Mouse (Mus musculus): ENCODE measurements at regions not wholly inside any gene's neighbourhood (a gene's known extent, or its start where the extent isn't known, plus 50 kb on each side); places are given as distances from the start of the nearest gene placed in this dataset.
A peak's percentile ranks its signal among the peaks of the same experiment; 100 is the strongest.

DNA sequence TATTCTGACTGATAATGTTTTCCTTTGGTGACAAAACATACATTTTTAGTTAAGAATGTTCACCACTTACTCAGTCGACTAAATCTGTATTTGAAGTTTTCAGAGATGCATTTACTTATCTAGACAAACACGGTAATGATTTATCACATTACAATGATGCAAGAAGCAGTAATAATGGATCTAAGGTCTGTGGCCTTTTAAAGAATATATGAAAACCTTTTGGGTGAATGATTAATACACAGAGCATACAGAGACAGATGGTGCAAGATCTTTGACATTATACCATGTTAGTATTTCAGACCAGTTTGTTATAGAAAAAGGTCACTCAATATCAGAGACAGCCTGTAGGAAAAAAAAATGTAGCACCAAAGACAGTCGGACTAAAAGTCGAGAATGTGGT, 1004.2 kb upstream of the Ncam2 start:
- Histone ChIP-seq H3K4me3 (ENCODE audit: low read depth, low read length) (no peak overlapping the region), H3K9me3 (ENCODE audit: low read length) (no peaks in the 10 kb centered on the region), H3K4me2 (ENCODE audit: low read depth, low read length, poor library complexity, severe bottlenecking) (no peak overlapping the region), H3K4me1 (ENCODE audit: insufficient read depth, low read length) (no peaks in the 10 kb centered on the region), H3K9ac (replicated peaks; ENCODE audit: low read length, poor library complexity, severe bottlenecking) (no peak overlapping the region), H3K27me3 (ENCODE audit: insufficient read depth, low read length) (no peaks in the 10 kb centered on the region), H3K27ac (ENCODE audit: low read depth, low read length) (no peak overlapping the region), H3K36me3 (ENCODE audit: insufficient read depth, low read length) (no peaks in the 10 kb centered on the region)
- ATAC-seq (ENCODE audit: low FRiP score) (no peak), DNase-seq (ENCODE audit: low spot score) (no peak)
- 81% methylated on average over 4 of the region's 4 CpGs for WGBS
- no peak for TF ChIP-seq CTCF (IDR thresholded peaks at IDR 0.05)

- no peaks in the 10 kb centered on the region for H3K4me1 ChIP-seq (ENCODE audit: insufficient read depth, low read length)
- H3K27me3 ChIP-seq (ENCODE audit: insufficient read depth, low read length) = no peaks in the 10 kb centered on the region
- ATAC-seq (ENCODE audit: low FRiP score) = no peak
- no peak overlapping the region for H3K27ac ChIP-seq (ENCODE audit: low read depth, low read length)
- no peak for DNase-seq (ENCODE audit: low spot score)
- no peak overlapping the region for H3K9ac ChIP-seq (replicated peaks; ENCODE audit: low read length, poor library complexity, severe bottlenecking)
- no peaks in the 10 kb centered on the region for H3K36me3 ChIP-seq (ENCODE audit: insufficient read depth, low read length)
- no peak overlapping the region for H3K4me2 ChIP-seq (ENCODE audit: low read depth, low read length, poor library complexity, severe bottlenecking)
- no peak for TF ChIP-seq CTCF (IDR thresholded peaks at IDR 0.05)
- H3K9me3 ChIP-seq (ENCODE audit: low read length) = no peaks in the 10 kb centered on the region
- 88% methylated on average over 3 of the region's 3 CpGs for WGBS
- no peak overlapping the region for H3K4me3 ChIP-seq (ENCODE audit: low read depth, low read length)
Observed at GRCm38 (mm10) chr16:80202811-80203210, 997.7 kb upstream of the Ncam2 start.

DNA sequence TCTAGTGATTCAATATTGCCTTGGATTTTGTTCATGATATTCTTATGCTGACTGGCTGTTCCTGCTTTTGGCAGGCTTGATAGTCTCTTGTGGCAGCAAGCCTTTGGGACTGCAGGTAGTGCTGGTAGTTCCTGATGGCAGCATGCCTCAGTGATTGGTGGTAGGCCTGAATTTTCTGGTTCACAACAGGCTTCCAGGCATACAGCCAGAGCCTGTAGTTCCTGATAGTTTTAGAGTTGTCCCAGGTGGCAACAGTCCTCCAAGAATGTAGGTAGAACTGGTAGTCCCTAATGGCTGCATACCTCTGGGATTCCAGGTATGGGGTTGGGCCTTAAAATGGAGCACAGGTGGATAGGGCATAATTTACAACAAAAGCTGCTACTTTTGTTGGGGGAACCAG, 987.7 kb upstream of the Ncam2 start:
- DNase-seq (ENCODE audit: low spot score) (no peak), ATAC-seq (ENCODE audit: low FRiP score) (no peak)
- H3K9ac ChIP-seq (replicated peaks; ENCODE audit: low read length, poor library complexity, severe bottlenecking) = no peak overlapping the region
- H3K36me3 ChIP-seq (ENCODE audit: insufficient read depth, low read length) = no peaks in the 10 kb centered on the region
- H3K27me3 ChIP-seq (ENCODE audit: insufficient read depth, low read length) = no peaks in the 10 kb centered on the region
- no peaks in the 10 kb centered on the region for H3K4me1 ChIP-seq (ENCODE audit: insufficient read depth, low read length)
- H3K27ac ChIP-seq (ENCODE audit: low read depth, low read length) = no peak overlapping the region
- no peaks in the 10 kb centered on the region for H3K9me3 ChIP-seq (ENCODE audit: low read length)
- TF ChIP-seq CTCF (IDR thresholded peaks at IDR 0.05) = no peak
- H3K4me2 ChIP-seq (ENCODE audit: low read depth, low read length, poor library complexity, severe bottlenecking) = no peak overlapping the region
- H3K4me3 ChIP-seq (ENCODE audit: low read depth, low read length) = no peak overlapping the region

DNA sequence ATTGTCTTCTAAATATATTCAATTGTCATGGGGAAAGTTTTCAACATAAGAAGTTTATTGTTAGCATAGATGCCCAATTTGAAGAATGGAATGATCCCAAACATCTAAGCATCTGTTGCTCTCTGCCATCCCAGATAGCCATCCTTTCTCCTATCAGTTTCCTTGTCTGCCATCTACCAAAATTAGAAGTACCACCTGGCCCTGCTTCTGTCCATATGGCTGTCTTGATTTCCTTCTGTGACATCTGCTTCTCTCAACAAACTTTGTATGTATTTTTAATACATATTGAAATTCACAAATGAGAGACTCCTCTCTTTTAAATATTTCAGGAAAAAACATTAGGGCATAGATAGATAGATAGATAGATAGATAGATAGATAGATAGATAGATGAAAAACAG, 945.1 kb upstream of the Ncam2 start:
- H3K9me3 ChIP-seq (ENCODE audit: low read length) = no peaks in the 10 kb centered on the region
- no peak overlapping the region for H3K4me2 ChIP-seq (ENCODE audit: low read depth, low read length, poor library complexity, severe bottlenecking)
- TF ChIP-seq CTCF (IDR thresholded peaks at IDR 0.05) = no peak
- no peaks in the 10 kb centered on the region for H3K27me3 ChIP-seq (ENCODE audit: insufficient read depth, low read length)
- H3K4me3 ChIP-seq (ENCODE audit: low read depth, low read length) = no peak overlapping the region
- H3K9ac ChIP-seq (replicated peaks; ENCODE audit: low read length, poor library complexity, severe bottlenecking) = no peak overlapping the region
- no peak for DNase-seq (ENCODE audit: low spot score)
- H3K36me3 ChIP-seq (ENCODE audit: insufficient read depth, low read length) = no peaks in the 10 kb centered on the region
- no peaks in the 10 kb centered on the region for H3K4me1 ChIP-seq (ENCODE audit: insufficient read depth, low read length)
- H3K27ac ChIP-seq (ENCODE audit: low read depth, low read length) = no peak overlapping the region
- no peak for ATAC-seq (ENCODE audit: low FRiP score)

DNA sequence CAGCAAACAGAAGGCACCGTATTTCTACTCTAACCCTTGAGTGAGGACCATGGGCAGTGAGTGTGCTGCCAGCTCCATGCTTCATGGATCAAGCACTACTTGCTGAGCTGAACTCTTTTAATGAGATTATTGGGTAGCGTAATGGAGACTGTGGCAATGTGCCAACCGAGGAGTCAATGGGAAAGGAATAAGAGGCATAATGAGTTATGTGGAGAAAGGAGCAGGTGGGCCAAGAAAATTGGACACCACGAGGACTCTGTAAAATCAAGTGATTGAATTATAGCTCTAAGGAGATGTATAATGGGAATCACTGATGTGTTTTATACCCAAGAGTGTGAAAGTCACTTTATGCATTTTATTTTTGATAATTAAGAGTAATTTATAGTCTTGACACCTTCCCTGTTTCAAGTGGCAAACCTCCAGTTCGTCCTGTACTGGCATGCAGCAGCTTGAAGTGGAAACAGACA, 934.3 kb upstream of the Ncam2 start:
- Histone ChIP-seq H3K4me2 (ENCODE audit: low read depth, low read length, poor library complexity, severe bottlenecking) (no peak overlapping the region), H3K4me1 (ENCODE audit: insufficient read depth, low read length) (no peaks in the 10 kb centered on the region), H3K9me3 (ENCODE audit: low read length) (no peaks in the 10 kb centered on the region; the same call in 1 of the 2 replicates), H3K9ac (replicated peaks; ENCODE audit: low read length, poor library complexity, severe bottlenecking) (no peak overlapping the region), H3K36me3 (ENCODE audit: insufficient read depth, low read length) (no peaks in the 10 kb centered on the region), H3K27me3 (ENCODE audit: insufficient read depth, low read length) (no peaks in the 10 kb centered on the region), H3K4me3 (ENCODE audit: low read depth, low read length) (no peak overlapping the region), H3K27ac (ENCODE audit: low read depth, low read length) (no peak overlapping the region)
- DNase-seq (ENCODE audit: low spot score) (peak; percentile 78), ATAC-seq (ENCODE audit: low FRiP score) (no peak)
- no peak for TF ChIP-seq CTCF (IDR thresholded peaks at IDR 0.05)
- 42% methylated on average over 5 of the region's 5 CpGs for WGBS

DNA sequence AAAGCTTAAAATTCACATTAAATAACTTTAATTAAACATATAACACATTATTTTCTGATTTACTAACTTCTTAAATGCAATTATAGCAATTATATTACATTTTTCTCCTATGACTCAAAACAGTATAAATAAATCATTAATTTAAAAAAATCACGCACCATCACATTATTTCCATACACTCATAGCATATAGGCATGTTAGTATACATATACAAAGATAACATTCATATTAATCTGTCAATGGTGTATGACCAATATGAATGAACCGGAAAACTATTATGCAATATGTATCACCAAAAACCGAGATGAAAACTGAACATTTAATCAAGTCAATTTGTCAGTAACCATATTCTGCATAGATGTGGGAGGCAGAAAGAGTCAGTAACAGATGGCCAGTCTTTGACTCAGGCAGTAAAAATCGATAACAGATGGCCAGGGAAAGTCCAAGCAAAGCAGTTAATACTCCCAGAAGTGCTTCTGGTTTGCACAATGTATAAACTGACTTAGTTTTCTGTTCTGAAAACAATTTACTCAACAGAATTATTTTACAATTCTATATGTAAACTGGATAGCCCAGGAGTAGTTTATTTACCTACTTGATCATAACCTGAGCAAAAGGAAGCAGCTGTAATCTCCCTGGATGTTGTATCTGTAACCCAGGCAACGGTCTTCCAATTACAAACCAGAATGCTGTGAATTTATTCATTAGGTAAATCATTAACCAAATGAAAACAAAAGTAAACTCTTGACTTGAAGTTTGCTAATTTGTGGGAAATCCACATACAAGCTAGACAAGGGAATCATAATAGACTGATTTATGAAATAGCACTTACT, 928.0 kb upstream of the Ncam2 start:
- no peaks in the 10 kb centered on the region for H3K27me3 ChIP-seq (ENCODE audit: insufficient read depth, low read length)
- no peak overlapping the region for H3K27ac ChIP-seq (ENCODE audit: low read depth, low read length)
- no peaks in the 10 kb centered on the region for H3K4me1 ChIP-seq (ENCODE audit: insufficient read depth, low read length)
- no peak for TF ChIP-seq CTCF (IDR thresholded peaks at IDR 0.05)
- WGBS = 67% methylated on average over 5 of the region's 5 CpGs
- H3K9ac ChIP-seq (replicated peaks; ENCODE audit: low read length, poor library complexity, severe bottlenecking) = no peak overlapping the region
- no peak for ATAC-seq (ENCODE audit: low FRiP score)
- H3K4me3 ChIP-seq (ENCODE audit: low read depth, low read length) = no peak overlapping the region
- DNase-seq (ENCODE audit: low spot score) = peak; percentile 43
- no peaks in the 10 kb centered on the region for H3K9me3 ChIP-seq (ENCODE audit: low read length)
- H3K36me3 ChIP-seq (ENCODE audit: insufficient read depth, low read length) = no peaks in the 10 kb centered on the region
- H3K4me2 ChIP-seq (ENCODE audit: low read depth, low read length, poor library complexity, severe bottlenecking) = no peak overlapping the region
